Mouse (Mus musculus) T-helper 1 cell (primary cell): ENCODE measurements around the gene Klhdc1.

Source experiments
- in situ Hi-C: fragments of 300-600 bp; cut with MboI, MseI; formaldehyde crosslinking; loops from one replicate; pipeline ENCODE4 v1.15.1; 2025; ENCODE audit warnings: high pct_unique_total_duplicates

Klhdc1 gene

GRCm38 (mm10) chr12:69227776-69228466 is 13.1 kb upstream of the Klhdc1 start, which contains the start of gene Pole2:
Gene Pole2, minus strand, starts transcription at chr12:69228195.
- in situ Hi-C loops, result loop anchor here (5.0 kb wide), 1 partner anchor 79 kb away; no protein-coding TSS in a partner anchor

DNA sequence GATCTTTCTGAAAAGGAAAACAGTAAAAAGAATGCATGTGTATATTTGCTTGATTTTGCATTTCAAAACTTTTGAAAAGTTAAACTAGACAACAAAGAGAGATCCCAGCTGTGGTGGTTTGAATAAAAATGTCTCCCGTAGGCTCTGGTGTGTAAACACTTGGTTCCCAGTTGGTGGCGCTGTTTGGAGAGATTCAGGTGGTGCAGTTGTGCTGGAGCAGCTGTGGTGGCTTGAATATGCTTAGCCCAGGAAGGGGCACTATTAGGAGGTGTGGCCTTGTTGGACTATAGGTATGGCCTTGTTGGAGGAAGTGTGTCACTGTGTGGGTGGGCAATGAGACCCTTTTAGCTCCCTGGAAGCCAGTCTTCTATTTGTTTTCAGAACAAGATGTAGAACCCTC is 11.7 kb upstream of the Klhdc1 start:
- in situ Hi-C loops, result loop anchor here (5.0 kb wide), 1 partner anchor 78 kb away; no protein-coding TSS in a partner anchor

GRCm38 (mm10) chr12:69235782-69236181 is 5.2 kb upstream of the Klhdc1 start:
- in situ Hi-C loops, result no loop called here

- in situ Hi-C loops, result no loop called here
Observed at GRCm38 (mm10) chr12:69238284-69238683, 2.7 kb upstream of the Klhdc1 start.

GRCm38 (mm10) chr12:69241405-69241770 is 412 bp downstream of the Klhdc1 start:
- in situ Hi-C loops, result no loop called here

DNA sequence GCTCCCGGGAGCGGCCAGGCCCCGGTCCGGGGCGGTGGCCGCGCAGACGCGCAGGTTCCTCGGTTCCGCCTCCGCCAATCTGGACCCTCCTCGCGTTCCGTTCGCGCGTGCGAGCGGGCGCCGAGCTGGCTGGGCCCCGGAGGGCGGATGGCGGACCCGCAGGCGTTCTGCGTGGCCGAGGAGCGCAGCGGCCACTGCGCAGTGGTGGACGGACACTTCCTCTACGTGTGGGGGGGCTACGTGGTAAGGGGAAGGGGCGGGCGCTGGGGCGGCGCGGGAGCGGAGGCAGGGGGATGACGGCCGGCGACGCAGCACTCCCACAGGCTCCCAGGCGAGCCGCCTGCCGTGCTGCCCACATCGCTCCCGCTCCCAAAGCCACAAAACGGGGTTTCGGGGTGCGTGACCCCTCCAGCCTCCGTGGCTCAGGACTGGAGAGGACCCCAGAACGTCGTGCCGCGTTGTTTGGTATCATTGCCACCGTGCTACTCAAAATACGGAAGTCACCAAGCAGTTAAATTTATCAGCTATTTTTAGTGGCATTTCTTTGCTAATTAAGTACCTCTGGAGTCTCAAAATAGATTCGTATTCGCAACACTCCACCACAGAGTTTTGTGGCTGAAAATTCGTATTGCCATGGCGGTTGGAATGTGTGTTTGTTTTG is 925 bp downstream of the Klhdc1 start:
- in situ Hi-C loops, result no loop called here

DNA sequence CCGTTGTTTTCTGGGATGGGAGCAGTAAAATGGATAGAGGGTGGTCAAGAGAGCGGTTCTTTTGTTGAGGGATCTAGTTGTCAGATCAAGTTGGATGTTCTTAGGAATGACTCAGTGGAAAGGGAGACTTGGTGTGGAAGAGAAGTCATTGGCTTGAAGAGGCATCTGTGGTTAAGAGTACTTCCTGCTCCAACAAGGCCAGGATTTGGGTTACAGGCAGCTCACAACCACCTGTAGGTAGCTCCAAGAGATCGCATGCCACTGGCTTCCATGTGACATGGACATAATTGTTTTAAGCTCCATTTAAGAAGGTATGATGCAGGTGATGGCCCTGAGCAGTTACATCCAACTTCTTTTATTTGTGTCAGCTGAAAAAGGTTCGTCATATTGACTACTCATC is 8.8 kb downstream of the Klhdc1 start:
- in situ Hi-C loops, result no loop called here

DNA sequence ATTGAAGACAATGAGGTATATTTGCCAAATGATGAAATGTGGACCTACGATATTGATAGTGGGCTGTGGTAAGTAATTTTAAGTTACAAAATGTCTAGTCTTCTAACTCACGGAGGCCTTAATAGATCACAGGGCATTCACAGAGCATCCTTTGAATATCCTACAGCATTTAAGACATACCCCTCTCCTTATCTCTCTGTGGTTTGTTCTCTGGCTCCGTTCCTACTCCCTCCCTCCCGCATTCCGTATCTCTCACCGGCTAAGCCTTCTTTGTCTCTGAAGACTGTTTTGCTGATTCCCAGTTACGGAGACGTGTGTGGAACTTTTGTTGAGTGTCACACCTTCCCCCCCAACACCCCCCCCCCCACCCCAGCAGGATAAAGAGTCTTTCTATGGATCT is 9.8 kb downstream of the Klhdc1 start:
- in situ Hi-C loops, result no loop called here

- in situ Hi-C loops, result no loop called here
Observed at GRCm38 (mm10) chr12:69253806-69254205, 12.8 kb downstream of the Klhdc1 start.

DNA sequence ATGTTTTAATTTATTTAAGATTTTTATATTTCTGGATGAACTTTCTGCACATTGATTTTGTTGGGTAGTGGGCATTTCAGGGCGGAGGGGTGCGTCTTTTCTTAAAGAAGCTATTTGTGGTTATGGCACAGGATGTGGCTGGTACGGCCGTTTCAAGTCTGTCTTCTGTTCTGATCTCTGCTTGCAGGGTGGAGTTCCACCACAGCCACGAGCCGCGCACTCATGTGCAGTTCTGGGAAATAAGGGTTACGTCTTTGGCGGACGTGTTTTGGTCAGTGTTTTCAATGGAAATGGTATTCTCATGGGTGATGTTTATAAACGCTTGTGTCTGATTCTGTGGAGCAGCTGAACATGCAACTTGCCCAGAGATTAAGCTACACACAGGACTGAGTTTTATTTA is 16.9 kb downstream of the Klhdc1 start:
- in situ Hi-C loops, result no loop called here

DNA sequence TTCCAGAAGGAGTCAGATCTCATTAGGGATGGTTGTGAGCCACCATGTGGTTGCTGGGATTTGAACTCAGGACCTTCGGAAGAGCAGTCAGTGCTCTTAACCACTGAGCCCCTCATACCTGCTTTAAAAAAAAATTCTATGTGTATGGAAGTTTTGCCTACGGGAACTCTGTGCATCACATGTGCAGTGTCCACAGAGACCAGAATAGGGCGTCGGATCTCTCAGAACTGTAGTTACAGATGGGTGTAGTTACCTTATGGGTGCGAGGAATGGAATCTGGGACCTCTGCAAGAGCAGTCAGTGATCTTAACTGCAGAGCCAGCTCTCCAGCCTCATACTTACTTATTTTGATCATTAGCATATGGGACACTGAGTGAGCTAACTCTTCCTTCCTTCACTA is 21.3 kb downstream of the Klhdc1 start:
- in situ Hi-C loops, result no loop called here

DNA sequence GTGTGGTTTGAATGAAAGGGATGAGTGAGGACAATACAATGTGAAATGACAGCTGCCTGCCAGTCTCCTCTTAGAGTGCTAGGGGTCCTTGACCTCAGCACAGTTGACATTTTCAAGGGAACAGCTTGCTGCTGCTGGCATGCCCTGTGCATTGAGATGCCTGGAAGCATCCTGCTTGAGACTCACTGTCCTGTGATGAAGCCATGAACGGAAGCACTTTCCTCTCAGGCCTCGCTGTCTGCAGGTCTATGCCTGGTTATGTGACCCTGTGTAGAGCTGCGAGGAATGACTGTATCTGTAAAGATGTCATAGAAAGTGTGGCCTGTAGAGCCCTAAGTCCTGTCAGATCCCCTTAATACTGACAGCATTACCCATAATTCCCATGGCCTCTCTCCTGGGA is 24.1 kb downstream of the Klhdc1 start:
- in situ Hi-C loops, result no loop called here

- in situ Hi-C loops, result no loop called here
Observed at GRCm38 (mm10) chr12:69267956-69268632, 27.1 kb downstream of the Klhdc1 start.

GRCm38 (mm10) chr12:69268956-69269355 is 28.0 kb downstream of the Klhdc1 start:
- in situ Hi-C loops, result no loop called here

DNA sequence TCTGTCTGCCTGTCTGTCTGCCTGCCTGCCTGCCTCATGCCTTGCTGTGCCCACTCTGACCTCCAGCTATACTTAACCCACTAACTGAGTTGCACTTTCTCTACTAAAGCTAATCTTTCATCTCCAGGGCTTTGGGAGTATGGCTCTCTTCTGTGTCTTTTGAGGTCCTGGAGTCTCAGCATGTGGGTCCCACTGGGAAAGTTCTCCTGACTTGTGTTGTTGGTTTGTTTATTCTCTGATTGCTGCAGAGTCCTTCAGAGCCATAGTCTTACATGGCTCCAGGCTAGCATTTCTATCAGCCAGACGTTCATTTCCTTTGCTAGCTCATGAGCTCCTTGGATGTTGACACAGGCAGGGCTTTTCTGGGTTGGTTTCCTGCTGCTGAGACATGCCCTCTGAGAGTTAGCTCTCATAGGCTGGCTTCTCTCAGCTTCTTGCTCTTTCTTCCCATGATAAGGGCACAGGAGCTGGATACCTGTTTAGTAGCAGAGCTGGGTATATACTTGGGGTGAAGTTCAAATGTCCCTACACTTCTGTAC is 39.0 kb downstream of the Klhdc1 start:
- in situ Hi-C loops, result no loop called here

DNA sequence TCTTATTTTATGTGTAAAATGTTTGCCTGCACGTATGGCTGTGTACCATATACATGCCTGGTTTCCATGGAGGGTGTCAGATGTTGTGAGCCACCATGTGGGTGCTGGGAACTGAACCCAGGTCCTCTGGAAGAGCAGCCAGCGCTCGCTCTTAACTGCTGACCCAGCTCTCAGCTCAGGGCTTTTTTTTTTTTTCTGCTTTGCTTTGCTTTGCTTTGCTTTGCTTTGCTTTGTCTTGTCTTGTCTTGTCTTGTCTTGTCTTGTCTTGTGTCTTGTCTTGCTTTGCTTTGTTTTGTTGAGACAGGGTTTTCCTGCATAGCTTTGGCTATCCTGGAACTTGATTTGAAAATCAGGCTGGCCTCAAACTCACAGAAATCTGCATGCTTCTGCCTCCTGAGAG is 39.9 kb downstream of the Klhdc1 start:
- in situ Hi-C loops, result no loop called here

GRCm38 (mm10) chr12:69283146-69283545 is 42.2 kb downstream of the Klhdc1 start:
- in situ Hi-C loops, result no loop called here

GRCm38 (mm10) chr12:69287535-69287934 is 46.6 kb downstream of the Klhdc1 start:
- in situ Hi-C loops, result no loop called here

DNA sequence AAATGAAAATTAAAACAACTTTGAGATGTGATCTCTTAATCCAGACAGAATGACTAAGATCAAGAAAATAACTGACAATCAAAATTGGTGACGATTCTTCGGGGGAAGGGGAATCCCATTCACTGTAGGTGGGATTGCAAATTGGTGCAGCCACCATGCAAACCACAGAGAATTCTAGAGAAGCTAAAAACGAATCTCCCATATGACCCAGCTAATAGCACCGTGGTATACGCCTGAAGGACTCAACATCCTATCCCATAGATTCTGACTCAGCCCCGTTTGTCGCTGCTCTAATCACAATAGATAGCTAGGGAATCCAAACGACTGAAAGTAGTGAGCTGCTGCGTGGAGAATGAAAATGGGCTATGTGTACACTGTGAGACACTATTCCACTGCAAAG is 47.7 kb downstream of the Klhdc1 start:
- in situ Hi-C loops, result no loop called here

GRCm38 (mm10) chr12:69292401-69292800 is 51.4 kb downstream of the Klhdc1 start:
- in situ Hi-C loops, result no loop called here

GRCm38 (mm10) chr12:69293815-69294214 is 52.8 kb downstream of the Klhdc1 start:
- in situ Hi-C loops, result no loop called here

DNA sequence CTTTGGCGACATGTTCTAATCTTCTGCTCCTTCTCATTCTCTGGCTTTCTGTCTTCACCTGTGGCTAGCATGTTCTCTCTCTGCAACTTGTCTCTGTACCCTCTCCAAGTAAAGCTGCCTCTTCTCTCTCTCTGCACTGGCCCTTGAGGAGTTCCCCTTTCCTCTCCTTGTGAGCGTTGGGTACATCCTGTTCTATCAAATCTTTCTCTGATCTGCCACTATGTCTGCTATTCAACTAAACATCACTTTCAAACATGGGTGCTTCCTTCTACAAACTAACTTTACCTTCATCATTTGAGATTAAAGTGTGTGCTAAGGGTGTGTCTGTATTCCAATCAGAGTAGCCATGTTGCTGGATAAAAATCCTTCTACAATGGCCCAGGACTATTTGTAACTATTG is 54.0 kb downstream of the Klhdc1 start:
- in situ Hi-C loops, result no loop called here

GRCm38 (mm10) chr12:69295651-69296050 is 54.7 kb downstream of the Klhdc1 start:
- in situ Hi-C loops, result no loop called here
